Mouse (Mus musculus) cerebellum, adult 2 months (tissue): Measurements from ENCODE around the gene Vmn1r160. TPM values are rescaled to one million over a fixed set of nuclear protein-coding genes. Genes with fewer than 3 reads are reported as not detected.
"Not testable (repeated sequence)": the region's sequence is repeated elsewhere in the genome, so short reads cannot be mapped to it uniquely, and the experiment has no call there.

ENCODE experiments used
- DNase-seq, 2 experiments: peaks; one replicate each; pipeline ENCODE4 v3.0.0; 2021
- H3K27ac ChIP-seq: fragments of 200-500 bp; 2 replicates; pipeline ENCODE4 v1.5.1; 2012; ENCODE audit warnings: low read length, control low read depth, inconsistent platforms; ENCODE audit not compliant: insufficient read depth
- H3K27me3 ChIP-seq: fragments of 200-500 bp; 2 replicates; pipeline ENCODE4 v1.6.1; 2012; ENCODE audit warnings: inconsistent platforms, mild to moderate bottlenecking, low read length, moderate library complexity; ENCODE audit not compliant: control insufficient read depth, insufficient read depth
- H3K4me1 ChIP-seq: fragments of 200-500 bp; 2 replicates; pipeline ENCODE4 v1.6.1; 2011; ENCODE audit warnings: low read length; ENCODE audit not compliant: control insufficient read depth, insufficient read depth
- H3K4me3 ChIP-seq: fragments of 200-500 bp; replicated peaks from 2 replicates; pipeline ENCODE3; 2011; ENCODE audit warnings: mild to moderate bottlenecking, low read depth, low read length, control low read depth; ENCODE audit not compliant: insufficient read depth
- WGBS: fragments of 180-500 bp; shearing (Covaris S2); methylation state at CpG from one replicate; pipeline ENCODE4 v1.1.7; 2018; 5-methylcytosine and 5-hydroxymethylcytosine counted together
- polyA plus RNA-seq: library from polyadenylated mRNA; depleted of rRNA; stranded (reverse); fragments of >200 nt; gene quantifications from 2 replicates; pipeline ENCODE4 v1.2.3, GENCODE M21; 2012; rRNA removed

The Vmn1r160 gene
- polyA plus RNA-seq = not detected in 2 replicates

- not testable (repeated sequence) for H3K27me3 ChIP-seq, H3K4me1 ChIP-seq, DNase-seq, H3K4me3 ChIP-seq, H3K27ac ChIP-seq
- WGBS = 7% methylated on average over 1 of the region's 3 CpGs
Measured at GRCm38 (mm10) chr7:22870924-22871323, at the start of gene Vmn1r160. Gene Vmn1r160 (plus strand): TSS chr7:22871224.

GRCm38 (mm10) chr7:22843505-22843904, 27.5 kb upstream of the Vmn1r160 start, which contains the start of gene Vmn1r159:
Gene Vmn1r159 (minus strand): TSS chr7:22843605.
- H3K4me3 ChIP-seq, H3K27ac ChIP-seq, DNase-seq, H3K4me1 ChIP-seq, H3K27me3 ChIP-seq: not testable (repeated sequence)
- WGBS = 46% methylated on average over 3 of the region's 3 CpGs

Other genes starting within 250 kb of the Vmn1r160 start
- gene Vmn1r155, start 213.2 kb upstream of the Vmn1r160 start, polyA plus RNA-seq = not detected in 2 replicates
- gene Gm8693, start 178.9 kb upstream of the Vmn1r160 start, polyA plus RNA-seq = not detected in 2 replicates
- not detected in 2 replicates for gene Gm4567, start 151.5 kb upstream of the Vmn1r160 start, polyA plus RNA-seq
- gene Vmn1r157, start 109.5 kb upstream of the Vmn1r160 start, polyA plus RNA-seq = not detected in 2 replicates
- gene Vmn1r158, start 80.4 kb upstream of the Vmn1r160 start, polyA plus RNA-seq = not detected in 2 replicates
- gene Vmn1r159, start 27.6 kb upstream of the Vmn1r160 start, polyA plus RNA-seq = not detected in 2 replicates
- gene Gm4214, start 113.4 kb downstream of the Vmn1r160 start, polyA plus RNA-seq = not detected in 2 replicates
- gene Gm4216, start 148.7 kb downstream of the Vmn1r160 start, polyA plus RNA-seq = not detected in 2 replicates
- gene Vmn1r163, start 184.3 kb downstream of the Vmn1r160 start, polyA plus RNA-seq = not detected in 2 replicates
- gene Gm8720, start 196.2 kb downstream of the Vmn1r160 start, polyA plus RNA-seq = not detected in 2 replicates